Mouse (Mus musculus) kidney, postnatal 0 days (tissue): ENCODE data around the gene Tm7sf3. TPM values are rescaled to one million over a fixed set of nuclear protein-coding genes. Genes with fewer than 3 reads are reported as not detected.

Experiments
- ATAC-seq: fragments of 200-750 bp; cut with Nextera tagmentation; replicated peaks from 2 replicates; pipeline ENCODE4 v1.8.0; 2017; ENCODE audit warnings: low read depth, moderate number of reproducible peaks, moderate TSS enrichment, moderate library complexity; ENCODE audit not compliant: low FRiP score
- DNase-seq: peaks from one replicate; pipeline ENCODE4 v3.0.0-alpha.2; 2016; ENCODE audit warnings: low spot score
- H3K27ac ChIP-seq: fragments of 300-500 bp; sonication (generic); 2 replicates; pipeline ENCODE4 v1.5.1; 2014; ENCODE audit warnings: mild to moderate bottlenecking
- H3K27me3 ChIP-seq: fragments of 300-500 bp; sonication (generic); 2 replicates; pipeline ENCODE4 v1.6.1; 2014; ENCODE audit warnings: low read length, mixed read lengths; ENCODE audit not compliant: insufficient read depth
- H3K36me3 ChIP-seq: fragments of 300-500 bp; sonication (generic); 2 replicates; pipeline ENCODE4 v1.6.1; 2014; ENCODE audit warnings: low read length, mixed read lengths; ENCODE audit not compliant: insufficient read depth
- H3K4me1 ChIP-seq: fragments of 300-500 bp; sonication (generic); replicated peaks from 2 replicates; pipeline ENCODE4 v1.6.1; 2014; ENCODE audit warnings: antibody characterized with exemption, low read length, mixed read lengths; ENCODE audit not compliant: insufficient read depth
- H3K4me2 ChIP-seq: fragments of 300-500 bp; sonication (generic); 2 replicates; pipeline ENCODE4 v1.6.1; 2014; ENCODE audit warnings: mild to moderate bottlenecking, low read length, moderate library complexity, mixed read lengths
- H3K4me3 ChIP-seq: fragments of 300-500 bp; sonication (generic); replicated peaks from 2 replicates; pipeline ENCODE4 v1.5.1; 2014; ENCODE audit warnings: low read depth, low read length
- H3K9ac ChIP-seq: fragments of 300-500 bp; sonication (generic); 2 replicates; pipeline ENCODE4 v1.6.1; 2014; ENCODE audit warnings: low read depth, low read length
- H3K9me3 ChIP-seq: fragments of 300-500 bp; sonication (generic); replicated peaks from 2 replicates; pipeline ENCODE4 v1.6.1; 2016; ENCODE audit warnings: low read length, inconsistent platforms, mixed read lengths
- CTCF ChIP-seq: IDR thresholded peaks from 2 replicates; pipeline ENCODE4 v1.5.1; 2016; ENCODE audit warnings: antibody characterized with exemption, low read depth, mild to moderate bottlenecking, moderate library complexity
- WGBS: fragments of 180-500 bp; shearing (Covaris S2); extraction: QIAGEN DNeasy Blood & Tissue Kit; methylation state at CpG from one replicate; pipeline ENCODE4 v1.1.7; 2014; 5-methylcytosine and 5-hydroxymethylcytosine counted together
- polyA plus RNA-seq: library from polyadenylated mRNA; unstranded; fragments of >200 nt; fragmentation: Nextera tagmentation; extraction: Ambion mirVana; gene quantifications from 2 replicates; pipeline ENCODE4 v1.2.1, GENCODE M21; 2015

Gene Tm7sf3
- polyA plus RNA-seq, 1 experiment from 2014 or later = 37.8 TPM

GRCm38 (mm10) chr6:146629781-146630756 lies 12.6 kb downstream of the Tm7sf3 start:
- DNase-seq = no peak
- H3K9ac ChIP-seq = no peak overlapping the region
- no peaks in the 10 kb centered on the region for H3K36me3 ChIP-seq
- TF ChIP-seq CTCF = no peak
- no peaks in the 10 kb centered on the region for H3K27me3 ChIP-seq
- no peaks in the 10 kb centered on the region for H3K9me3 ChIP-seq
- no peak overlapping the region for H3K4me3 ChIP-seq
- 85% methylated on average over 9 of the region's 9 CpGs for WGBS
- no peak for ATAC-seq
- no peak overlapping the region for H3K4me2 ChIP-seq
- H3K4me1 ChIP-seq = peaks cover 5% of the 10 kb centered on the region; the same call in 1 of the 2 replicates
- no peak overlapping the region for H3K27ac ChIP-seq

GRCm38 (mm10) chr6:146628123-146628522 lies 14.5 kb downstream of the Tm7sf3 start:
- no peak for TF ChIP-seq CTCF
- Histone ChIP-seq H3K36me3 (peaks cover 5% of the 10 kb centered on the region; the same call in 1 of the 2 replicates), H3K27ac (no peak overlapping the region), H3K9me3 (no peaks in the 10 kb centered on the region), H3K4me3 (no peak overlapping the region), H3K4me1 (peaks cover 3% of the 10 kb centered on the region; the same call in 1 of the 2 replicates), H3K27me3 (no peaks in the 10 kb centered on the region), H3K4me2 (no peak overlapping the region), H3K9ac (no peak overlapping the region)
- DNase-seq = no peak
- WGBS = 78% methylated on average over 3 of the region's 3 CpGs
- no peak for ATAC-seq

GRCm38 (mm10) chr6:146616670-146617069 lies 26.0 kb downstream of the Tm7sf3 start:
- no peak overlapping the region for H3K27ac ChIP-seq
- no peak for TF ChIP-seq CTCF
- H3K27me3 ChIP-seq = no peaks in the 10 kb centered on the region
- H3K4me3 ChIP-seq = no peak overlapping the region
- DNase-seq (no peak), ATAC-seq (no peak)
- H3K36me3 ChIP-seq = peaks cover 37% of the 10 kb centered on the region
- no peaks in the 10 kb centered on the region for H3K9me3 ChIP-seq
- WGBS = 92% methylated on average over 2 of the region's 2 CpGs
- H3K4me2 ChIP-seq = no peak overlapping the region
- H3K9ac ChIP-seq = no peak overlapping the region
- H3K4me1 ChIP-seq = no peaks in the 10 kb centered on the region

GRCm38 (mm10) chr6:146615891-146616290 lies 26.7 kb downstream of the Tm7sf3 start:
- H3K4me3 ChIP-seq = no peak overlapping the region
- DNase-seq = no peak
- no peak overlapping the region for H3K4me2 ChIP-seq
- no peaks in the 10 kb centered on the region for H3K27me3 ChIP-seq
- no peak for ATAC-seq
- no peak overlapping the region for H3K9ac ChIP-seq
- TF ChIP-seq CTCF = no peak
- H3K4me1 ChIP-seq = no peaks in the 10 kb centered on the region
- WGBS = 94% methylated on average over 8 of the region's 8 CpGs
- H3K27ac ChIP-seq = no peak overlapping the region
- H3K36me3 ChIP-seq = peaks cover 37% of the 10 kb centered on the region
- no peaks in the 10 kb centered on the region for H3K9me3 ChIP-seq

- Histone ChIP-seq H3K9ac (no peak overlapping the region), H3K4me3 (no peak overlapping the region), H3K4me2 (no peak overlapping the region), H3K27me3 (no peaks in the 10 kb centered on the region), H3K36me3 (peaks cover 37% of the 10 kb centered on the region), H3K9me3 (no peaks in the 10 kb centered on the region), H3K4me1 (no peaks in the 10 kb centered on the region), H3K27ac (no peak overlapping the region)
- WGBS = 88% methylated on average over 5 of the region's 5 CpGs
- DNase-seq (no peak), ATAC-seq (no peak)
- TF ChIP-seq CTCF = no peak
These were observed 28.1 kb downstream of the Tm7sf3 start for GRCm38 (mm10) chr6:146614541-146614940.

- Histone ChIP-seq H3K9me3 (no peaks in the 10 kb centered on the region), H3K4me1 (no peaks in the 10 kb centered on the region), H3K27me3 (no peaks in the 10 kb centered on the region), H3K9ac (no peak overlapping the region), H3K4me3 (no peak overlapping the region), H3K27ac (no peak overlapping the region), H3K4me2 (no peak overlapping the region), H3K36me3 (peaks cover 41% of the 10 kb centered on the region)
- ATAC-seq (no peak), DNase-seq (no peak)
- TF ChIP-seq CTCF = peak; percentile 13; the same call in 1 of the 2 replicates
- WGBS = 95% methylated on average over 5 of the region's 5 CpGs
These were observed 28.7 kb downstream of the Tm7sf3 start for GRCm38 (mm10) chr6:146613907-146614306.
